Mouse (Mus musculus): ENCODE data around the gene Rhobtb3. TPM values are rescaled to one million over a fixed set of nuclear protein-coding genes. Genes with fewer than 3 reads are reported as not detected.

The Rhobtb3 gene
- 10 to 100 TPM; 23.1 to 26.0 TPM for total RNA-seq (2021)
- long read RNA-seq, experiment 1, full-length matches to known transcripts = 21 of 36 reads
- long read RNA-seq, experiment 1, partial matches to known transcripts = 2 of 36 reads
- long read RNA-seq, experiment 1, other reads (novel, unspliced or antisense) = 13 of 36 reads
- long read RNA-seq, experiment 2, full-length matches to known transcripts = 23 of 28 reads
- long read RNA-seq, experiment 2, partial matches to known transcripts = 1 of 28 reads
- long read RNA-seq, experiment 2, other reads (novel, unspliced or antisense) = 4 of 28 reads

GRCm38 (mm10) chr13:75943189-75944043 is at the start of gene Rhobtb3:
Gene Rhobtb3 (minus strand): TSS chr13:75943925.
- peak; percentile 85 for DNase-seq

- no peak for DNase-seq
Measured at GRCm38 (mm10) chr13:75992169-75993028, 48.7 kb upstream of the Rhobtb3 start.

- DNase-seq = peak; percentile 17
Measured at GRCm38 (mm10) chr13:75988096-75988495, 44.4 kb upstream of the Rhobtb3 start.

GRCm38 (mm10) chr13:75981901-75982300 is 38.2 kb upstream of the Rhobtb3 start:
- no peak for DNase-seq

- DNase-seq = no peak
Measured at GRCm38 (mm10) chr13:75976649-75977048, 32.9 kb upstream of the Rhobtb3 start.

GRCm38 (mm10) chr13:75976218-75976617 is 32.5 kb upstream of the Rhobtb3 start:
- no peak for DNase-seq

GRCm38 (mm10) chr13:75975629-75976028 is 31.9 kb upstream of the Rhobtb3 start:
- DNase-seq = no peak

GRCm38 (mm10) chr13:75974481-75974880 is 30.8 kb upstream of the Rhobtb3 start:
- no peak for DNase-seq

- DNase-seq = no peak
Measured at GRCm38 (mm10) chr13:75966850-75967249, 23.1 kb upstream of the Rhobtb3 start, which contains the start of gene Spata9. Gene Spata9 (plus strand): TSS chr13:75967150.

- DNase-seq = no peak
Measured at GRCm38 (mm10) chr13:75955357-75955992, 11.8 kb upstream of the Rhobtb3 start.

- no peak for DNase-seq
Measured at GRCm38 (mm10) chr13:75950295-75950694, 6.6 kb upstream of the Rhobtb3 start.

GRCm38 (mm10) chr13:75944044-75944820 is 507 bp upstream of the Rhobtb3 start:
- no peak for DNase-seq

- DNase-seq = peak; percentile 10
Measured at GRCm38 (mm10) chr13:75942731-75943130, 994 bp downstream of the Rhobtb3 start.

- DNase-seq = no peak
Measured at GRCm38 (mm10) chr13:75941518-75942295, 2.0 kb downstream of the Rhobtb3 start.

- no peak for DNase-seq
Measured at GRCm38 (mm10) chr13:75940791-75941517, 2.8 kb downstream of the Rhobtb3 start.

- no peak for DNase-seq
Measured at GRCm38 (mm10) chr13:75938866-75939265, 4.9 kb downstream of the Rhobtb3 start.

- DNase-seq = no peak
Measured at GRCm38 (mm10) chr13:75933287-75933686, 10.4 kb downstream of the Rhobtb3 start.

- peak; percentile 51 for DNase-seq
Measured at GRCm38 (mm10) chr13:75931073-75931472, 12.7 kb downstream of the Rhobtb3 start.

- DNase-seq = no peak
Measured at GRCm38 (mm10) chr13:75930660-75931059, 13.1 kb downstream of the Rhobtb3 start.

Measured in gastrocnemius, postnatal 10 days (tissue).